Mouse (Mus musculus) kidney, adult 8-10 months (tissue): ENCODE results near the gene Ccng1.
"Not testable (repeated sequence)": the region's sequence is repeated elsewhere in the genome, so short reads cannot be mapped to it uniquely, and the experiment has no call there.

Experiments used
- DNase-seq, 2 experiments: peaks; one replicate each; pipeline ENCODE4 v3.0.0; 2022

The Ccng1 gene

GRCm38 (mm10) chr11:40715524-40715923, 39.6 kb downstream of the Ccng1 start:
- no peak for DNase-seq

DNA sequence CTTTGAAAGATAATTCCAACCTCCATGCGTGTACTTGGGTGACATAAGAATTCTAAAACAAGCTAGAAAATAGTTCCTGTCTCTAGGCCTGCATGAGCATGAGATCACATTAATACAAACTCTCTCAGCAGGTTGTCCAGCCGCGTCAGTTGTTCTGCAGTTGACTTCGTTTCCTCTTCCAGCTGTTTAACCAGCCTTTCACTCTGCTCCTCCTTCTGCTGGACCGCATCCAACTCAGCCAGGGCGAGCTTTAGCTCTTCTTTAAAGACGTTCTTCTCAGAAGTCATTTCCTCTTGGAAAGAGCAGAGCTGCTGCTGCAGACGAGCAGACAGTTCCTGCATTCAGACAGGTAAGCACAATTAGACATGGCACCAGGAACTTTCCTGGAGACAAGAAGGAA, 41.3 kb downstream of the Ccng1 start:
- DNase-seq = peak in 1 of 2 experiments; percentile 59

DNA sequence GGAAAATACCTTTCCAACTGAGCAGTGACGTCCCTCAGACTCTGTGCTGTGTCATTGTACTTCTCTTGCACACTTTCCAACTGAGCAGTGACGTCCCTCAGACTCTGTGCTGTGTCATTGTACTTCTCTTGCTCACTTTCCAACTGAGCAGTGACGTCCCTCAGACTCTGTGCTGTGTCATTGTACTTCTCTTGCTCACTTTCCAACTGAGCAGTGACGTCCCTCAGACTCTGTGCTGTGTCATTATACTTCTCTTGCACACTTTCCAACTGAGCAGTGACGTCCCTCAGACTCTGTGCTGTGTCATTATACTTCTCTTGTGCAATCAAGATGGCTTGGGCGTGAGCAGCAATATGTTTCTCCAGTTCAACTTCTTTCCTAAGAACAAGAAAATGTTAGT, 45.2 kb downstream of the Ccng1 start:
- not testable (repeated sequence) for DNase-seq
